Mouse (Mus musculus) small intestine, adult 2 months (tissue): ENCODE results near the gene Sept11. TPM values are rescaled to one million over a fixed set of nuclear protein-coding genes. Genes with fewer than 3 reads are reported as not detected.

ENCODE experiments used
- H3K27ac ChIP-seq: fragments of 200-500 bp; 2 replicates; pipeline ENCODE4 v1.5.1; 2012; ENCODE audit warnings: low read depth, low read length, control low read depth, inconsistent platforms; ENCODE audit not compliant: insufficient read depth
- H3K27me3 ChIP-seq: fragments of 200-500 bp; 2 replicates; pipeline ENCODE4 v1.6.1; 2012; ENCODE audit warnings: mild to moderate bottlenecking, moderate library complexity, low read length, inconsistent platforms; ENCODE audit not compliant: control insufficient read depth, insufficient read depth
- H3K36me3 ChIP-seq: fragments of 200-500 bp; 2 replicates; pipeline ENCODE4 v1.6.1; 2012; ENCODE audit warnings: mild to moderate bottlenecking, low read length, control low read depth, inconsistent platforms; ENCODE audit not compliant: control insufficient read depth, insufficient read depth
- H3K4me1 ChIP-seq: fragments of 200-500 bp; 2 replicates; pipeline ENCODE4 v1.6.1; 2012; ENCODE audit warnings: low read length, inconsistent platforms, mixed read lengths; ENCODE audit not compliant: control insufficient read depth, insufficient read depth, insufficient read length
- H3K4me3 ChIP-seq: fragments of 200-500 bp; 2 replicates; pipeline ENCODE4 v1.5.1; 2012; ENCODE audit warnings: low read depth, mild to moderate bottlenecking, control low read depth, inconsistent platforms, low read length, moderate library complexity
- CTCF ChIP-seq: fragments of 200-500 bp; IDR thresholded peaks from 2 replicates; pipeline ENCODE4 v1.5.1; 2012; ENCODE audit warnings: low read depth, mild to moderate bottlenecking, control low read depth, inconsistent platforms, low read length, moderate library complexity, mixed read lengths; ENCODE audit not compliant: insufficient replicate concordance, insufficient read length; ENCODE audit errors: extremely low read depth
- POLR2A ChIP-seq: fragments of 200-500 bp; IDR thresholded peaks from 2 replicates; pipeline ENCODE4 v1.6.1; 2012; ENCODE audit warnings: low read depth, mild to moderate bottlenecking, control low read depth, inconsistent platforms, low read length, moderate library complexity
- WGBS: fragments of 180-500 bp; shearing (Covaris S2); methylation state at CpG from one replicate; pipeline ENCODE4 v1.1.7; 2018; 5-methylcytosine and 5-hydroxymethylcytosine counted together
- polyA plus RNA-seq: library from polyadenylated mRNA; depleted of rRNA; stranded (reverse); fragments of >200 nt; gene quantifications from 2 replicates; pipeline ENCODE4 v1.2.3, GENCODE M21; 2012

Gene Sept11
- polyA plus RNA-seq, 1 experiment = 12.9 TPM

GRCm38 (mm10) chr5:93048481-93049240, 44.6 kb upstream of the Sept11 start:
- Histone ChIP-seq H3K4me1 (no peaks in the 10 kb centered on the region), H3K36me3 (no peaks in the 10 kb centered on the region), H3K27me3 (no peaks in the 10 kb centered on the region; the same call in 1 of the 2 replicates), H3K27ac (no peak overlapping the region), H3K4me3 (no peak overlapping the region)
- 63% methylated on average over 13 of the region's 13 CpGs for WGBS
- no peak for TF ChIP-seq CTCF
- TF ChIP-seq POLR2A = no peak

GRCm38 (mm10) chr5:93049971-93050370, 43.3 kb upstream of the Sept11 start:
- Histone ChIP-seq H3K36me3 (no peaks in the 10 kb centered on the region), H3K4me1 (no peaks in the 10 kb centered on the region), H3K27me3 (no peaks in the 10 kb centered on the region), H3K4me3 (no peak overlapping the region), H3K27ac (no peak overlapping the region)
- 92% methylated on average over 1 of the region's 1 CpGs for WGBS
- no peak for TF ChIP-seq POLR2A

- WGBS = 65% methylated on average over 5 of the region's 5 CpGs
- TF ChIP-seq POLR2A (no peak), CTCF (peak; percentile 26; the same call in 1 of the 2 replicates)
- H3K27me3 ChIP-seq = no peaks in the 10 kb centered on the region
Observed at GRCm38 (mm10) chr5:93051041-93051440, 42.2 kb upstream of the Sept11 start.

GRCm38 (mm10) chr5:93051951-93052350, 41.3 kb upstream of the Sept11 start:
- WGBS = 73% methylated on average over 9 of the region's 9 CpGs

More at GRCm38 (mm10) chr5:93051041-93051440, 42.2 kb upstream of the Sept11 start:
- Histone ChIP-seq H3K4me1 (no peaks in the 10 kb centered on the region), H3K36me3 (no peaks in the 10 kb centered on the region), H3K4me3 (no peak overlapping the region), H3K27ac (no peak overlapping the region)

GRCm38 (mm10) chr5:93053606-93054397, 39.4 kb upstream of the Sept11 start:
- 67% methylated on average over 8 of the region's 8 CpGs for whole genome bisulfite sequencing
- no peaks in the 10 kb centered on the region for H3K36me3 ChIP-seq
- H3K4me1 ChIP-seq = no peaks in the 10 kb centered on the region
- no peaks in the 10 kb centered on the region for H3K27me3 ChIP-seq
- TF ChIP-seq POLR2A = no peak
- H3K4me3 ChIP-seq = no peak overlapping the region
- no peak overlapping the region for H3K27ac ChIP-seq

More at GRCm38 (mm10) chr5:93051951-93052350, 41.3 kb upstream of the Sept11 start:
- no peaks in the 10 kb centered on the region for H3K4me1 ChIP-seq
- no peaks in the 10 kb centered on the region for H3K36me3 ChIP-seq
- H3K27me3 ChIP-seq = no peaks in the 10 kb centered on the region
- TF ChIP-seq CTCF = no peak
- H3K4me3 ChIP-seq = no peak overlapping the region
- H3K27ac ChIP-seq = no peak overlapping the region

- TF ChIP-seq CTCF (no peak), POLR2A (no peak)
- WGBS = 83% methylated on average over 4 of the region's 4 CpGs
- Histone ChIP-seq H3K36me3 (no peaks in the 10 kb centered on the region), H3K27ac (no peak overlapping the region), H3K4me3 (no peak overlapping the region), H3K4me1 (no peaks in the 10 kb centered on the region), H3K27me3 (no peaks in the 10 kb centered on the region)
Observed at GRCm38 (mm10) chr5:93060865-93061264, 32.4 kb upstream of the Sept11 start.

GRCm38 (mm10) chr5:93077661-93078323, 15.4 kb upstream of the Sept11 start:
- Histone ChIP-seq H3K36me3 (no peaks in the 10 kb centered on the region), H3K4me3 (no peak overlapping the region), H3K4me1 (no peaks in the 10 kb centered on the region), H3K27ac (no peak overlapping the region), H3K27me3 (no peaks in the 10 kb centered on the region)
- TF ChIP-seq CTCF (no peak), POLR2A (no peak)
- WGBS = 62% methylated on average over 7 of the region's 7 CpGs
